Mouse (Mus musculus) MEL (cell line): ENCODE measurements at regions not wholly inside any gene's neighbourhood (a gene's known extent, or its start where the extent isn't known, plus 50 kb on each side); places are given as distances from the start of the nearest gene placed in this dataset.

ENCODE experiments used
- DNase-seq: peaks from one replicate; pipeline ENCODE4 v3.0.0; 2011; ENCODE audit warnings: low read depth, low spot score
- H3K27ac ChIP-seq: 2 replicates; pipeline ENCODE4 v1.5.1; 2012; ENCODE audit warnings: low read depth, mild to moderate bottlenecking, control low read depth, low read length, moderate library complexity; ENCODE audit not compliant: control insufficient read depth
- H3K27me3 ChIP-seq, 2 experiments: fragments of 150-350 bp in 1 of 2; sonication (generic) in 1 of 2; 2 replicates each; pipeline ENCODE4 v1.6.1; 2012; ENCODE audit warnings: low read length in 2 of 2, mild to moderate bottlenecking in 2 of 2, improper control_type of control experiment in 1 of 2, moderate library complexity in 1 of 2; ENCODE audit not compliant: insufficient read depth in 2 of 2, control insufficient read depth in 1 of 2
- H3K36me3 ChIP-seq, 2 experiments: 2 replicates each; pipeline ENCODE4 v1.6.1; 2012 to 2014; ENCODE audit warnings: low read length in 2 of 2, improper control_type of control experiment in 1 of 2, inconsistent platforms in 1 of 2, mild to moderate bottlenecking in 1 of 2; ENCODE audit not compliant: insufficient read depth in 2 of 2, control insufficient read depth in 1 of 2
- H3K4me1 ChIP-seq, 2 experiments: fragments of 150-350 bp in 1 of 2; sonication (generic) in 1 of 2; 2 replicates each; pipeline ENCODE4 v1.6.1; 2012; ENCODE audit warnings: low read length in 2 of 2, improper control_type of control experiment in 1 of 2, mild to moderate bottlenecking in 1 of 2; ENCODE audit not compliant: insufficient read depth in 2 of 2, control insufficient read depth in 1 of 2
- H3K4me3 ChIP-seq, 2 experiments: fragments of 150-350 bp in 1 of 2; sonication (generic) in 1 of 2; 2 replicates each; pipeline ENCODE4 v1.5.1; 2012; ENCODE audit warnings: low read depth in 2 of 2, low read length in 2 of 2, mild to moderate bottlenecking in 2 of 2, moderate library complexity in 2 of 2, control low read depth in 1 of 2, improper control_type of control experiment in 1 of 2; ENCODE audit not compliant: control insufficient read depth in 1 of 2, insufficient read depth in 1 of 2
- H3K79me2 ChIP-seq: 2 replicates; pipeline ENCODE4 v1.6.1; 2012; ENCODE audit warnings: mild to moderate bottlenecking, low read length, moderate library complexity; ENCODE audit not compliant: control insufficient read depth, poor library complexity, insufficient read depth
- H3K9ac ChIP-seq: 2 replicates; pipeline ENCODE4 v1.6.1; 2012; ENCODE audit warnings: low read depth, mild to moderate bottlenecking, control low read depth, low read length, moderate library complexity; ENCODE audit not compliant: control insufficient read depth, poor library complexity, severe bottlenecking
- H3K9me3 ChIP-seq: fragments of 150-350 bp; sonication (generic); replicated peaks from 2 replicates; pipeline ENCODE4 v1.6.1; 2012; ENCODE audit warnings: mild to moderate bottlenecking, low read length, improper control_type of control experiment, moderate library complexity; ENCODE audit not compliant: insufficient read depth
- BHLHE40 ChIP-seq: IDR thresholded peaks from 2 replicates; pipeline ENCODE4 v1.6.1; 2012; ENCODE audit warnings: low read depth, mild to moderate bottlenecking, inconsistent platforms, low read length, improper control_type of control experiment, borderline replicate concordance
- E2F4 ChIP-seq: IDR thresholded peaks from 2 replicates; pipeline ENCODE4 v1.6.1; 2011; ENCODE audit warnings: low read depth, low read length, improper control_type of control experiment, borderline replicate concordance
- ELF1 ChIP-seq: IDR thresholded peaks from 2 replicates; pipeline ENCODE4 v1.6.1; 2014; ENCODE audit warnings: low read depth, mild to moderate bottlenecking, inconsistent platforms, low read length, improper control_type of control experiment, moderate library complexity
- EP300 ChIP-seq, 2 experiments: IDR thresholded peaks; 2 replicates each; pipeline ENCODE4 v1.6.1; 2011; ENCODE audit warnings: improper control_type of control experiment in 2 of 2, low read length in 2 of 2, low read depth in 1 of 2, mild to moderate bottlenecking in 1 of 2
- ETS1 ChIP-seq: IDR thresholded peaks from 2 replicates; pipeline ENCODE4 v1.6.1; 2012; ENCODE audit warnings: low read depth, mild to moderate bottlenecking, inconsistent platforms, low read length, improper control_type of control experiment, moderate library complexity
- GABPA ChIP-seq: IDR thresholded peaks from 2 replicates; pipeline ENCODE4 v1.6.1; 2012; ENCODE audit warnings: low read depth, mild to moderate bottlenecking, inconsistent platforms, low read length, improper control_type of control experiment, moderate library complexity
- GATA1 ChIP-seq: IDR thresholded peaks from 2 replicates; pipeline ENCODE4 v1.6.1; 2011; ENCODE audit warnings: low read depth, low read length, improper control_type of control experiment
- HCFC1 ChIP-seq: IDR thresholded peaks from 2 replicates; pipeline ENCODE4 v1.6.1; 2012; ENCODE audit warnings: low read depth, mild to moderate bottlenecking, inconsistent platforms, low read length, improper control_type of control experiment, moderate library complexity
- JUND ChIP-seq: IDR thresholded peaks from 2 replicates; pipeline ENCODE4 v1.6.1; 2011; ENCODE audit warnings: low read depth, mild to moderate bottlenecking, improper control_type of control experiment, low read length
- KAT2A ChIP-seq: conservative IDR thresholded peaks from 2 replicates; pipeline ENCODE4 v1.6.1; 2012; ENCODE audit warnings: low read depth, low read length, improper control_type of control experiment, inconsistent platforms
- MAX ChIP-seq: IDR thresholded peaks from 2 replicates; pipeline ENCODE4 v1.6.1; 2011; ENCODE audit warnings: low read length, improper control_type of control experiment
- MAZ ChIP-seq: IDR thresholded peaks from 2 replicates; pipeline ENCODE4 v1.6.1; 2012; ENCODE audit warnings: low read depth, mild to moderate bottlenecking, inconsistent platforms, low read length, improper control_type of control experiment
- MEF2A ChIP-seq: IDR thresholded peaks from 2 replicates; pipeline ENCODE4 v1.6.1; 2014; ENCODE audit warnings: low read depth, mild to moderate bottlenecking, inconsistent platforms, low read length, improper control_type of control experiment; ENCODE audit not compliant: poor library complexity, insufficient replicate concordance, severe bottlenecking; ENCODE audit errors: extremely low read depth
- MXI1 ChIP-seq: IDR thresholded peaks from 2 replicates; pipeline ENCODE4 v1.6.1; 2011; ENCODE audit warnings: mild to moderate bottlenecking, low read depth, low read length, improper control_type of control experiment
- MYB ChIP-seq: IDR thresholded peaks from 2 replicates; pipeline ENCODE4 v1.6.1; 2011; ENCODE audit warnings: mild to moderate bottlenecking, low read depth, low read length, improper control_type of control experiment
- MYC ChIP-seq: IDR thresholded peaks from 2 replicates; pipeline ENCODE4 v1.6.1; 2011; ENCODE audit warnings: low read depth, mild to moderate bottlenecking, low read length, improper control_type of control experiment, moderate library complexity
- POLR2A ChIP-seq, 2 experiments: IDR thresholded peaks; 2 replicates each; pipeline ENCODE4 v1.6.1; 2011 to 2012; ENCODE audit warnings: low read length in 2 of 2, mild to moderate bottlenecking in 2 of 2, control low read depth in 1 of 2, improper control_type of control experiment in 1 of 2, low read depth in 1 of 2, moderate library complexity in 1 of 2; ENCODE audit not compliant: control insufficient read depth in 1 of 2, insufficient read depth in 1 of 2, poor library complexity in 1 of 2
- POLR2AphosphoS5 ChIP-seq: IDR thresholded peaks from 2 replicates; pipeline ENCODE4 v1.6.1; 2012; ENCODE audit warnings: low read depth, borderline replicate concordance, mild to moderate bottlenecking, inconsistent platforms, low read length, moderate library complexity, mixed read lengths
- RAD21 ChIP-seq: IDR thresholded peaks from 2 replicates; pipeline ENCODE4 v1.6.1; 2011; ENCODE audit warnings: mild to moderate bottlenecking, low read depth, low read length, improper control_type of control experiment
- RCOR1 ChIP-seq: IDR thresholded peaks from 2 replicates; pipeline ENCODE4 v1.6.1; 2012; ENCODE audit warnings: low read depth, mild to moderate bottlenecking, inconsistent platforms, low read length, improper control_type of control experiment
- SMC3 ChIP-seq: IDR thresholded peaks from 2 replicates; pipeline ENCODE4 v1.6.1; 2011; ENCODE audit warnings: low read depth, low read length, improper control_type of control experiment
- TCF12 ChIP-seq: IDR thresholded peaks from 2 replicates; pipeline ENCODE4 v1.6.1; 2014; ENCODE audit warnings: low read depth, mild to moderate bottlenecking, inconsistent platforms, low read length, improper control_type of control experiment, moderate library complexity
- USF1 ChIP-seq: IDR thresholded peaks from 2 replicates; pipeline ENCODE4 v1.6.1; 2014; ENCODE audit warnings: low read depth, mild to moderate bottlenecking, inconsistent platforms, low read length, improper control_type of control experiment, moderate library complexity
- ZC3H11A ChIP-seq: IDR thresholded peaks from 2 replicates; pipeline ENCODE4 v1.6.1; 2012; ENCODE audit warnings: low read depth, mild to moderate bottlenecking, inconsistent platforms, low read length, improper control_type of control experiment
- ZKSCAN1 ChIP-seq: IDR thresholded peaks from 2 replicates; pipeline ENCODE4 v1.6.1; 2012; ENCODE audit warnings: low read depth, mild to moderate bottlenecking, inconsistent platforms, low read length, improper control_type of control experiment, moderate library complexity
- ZMIZ1 ChIP-seq: IDR thresholded peaks from 2 replicates; pipeline ENCODE4 v1.6.1; 2012; ENCODE audit warnings: low read depth, mild to moderate bottlenecking, inconsistent platforms, low read length, improper control_type of control experiment, moderate library complexity
- ZNF384 ChIP-seq: IDR thresholded peaks from 2 replicates; pipeline ENCODE4 v1.6.1; 2012; ENCODE audit warnings: low read depth, mild to moderate bottlenecking, inconsistent platforms, low read length, improper control_type of control experiment

- H3K4me3 ChIP-seq, result no peak overlapping the region
- no peaks in the 10 kb centered on the region for H3K9me3 ChIP-seq
Measured at GRCm38 (mm10) chr6:59489001-59489575, 63.0 kb upstream of the Gprin3 start.

DNA sequence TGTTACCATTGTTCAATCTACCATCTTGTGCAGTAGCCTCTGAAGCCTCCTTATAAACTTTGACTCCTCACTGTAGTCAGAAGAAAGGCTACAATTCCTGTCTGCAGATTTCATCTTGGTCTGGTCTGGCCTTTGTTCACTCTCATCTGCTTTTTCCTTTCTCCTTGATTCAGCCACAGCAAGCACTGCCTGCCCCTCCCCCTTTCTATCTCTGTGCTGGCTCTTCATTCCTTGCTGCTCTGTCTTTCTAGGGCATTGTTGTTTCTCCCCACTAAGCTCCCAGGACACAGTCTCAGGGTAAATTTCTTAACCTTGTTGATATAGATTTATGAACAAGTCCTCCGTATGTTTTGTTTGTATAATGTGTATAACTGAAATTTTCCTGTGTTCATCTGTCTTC is 62.3 kb upstream of the Gprin3 start:
- H3K4me1 ChIP-seq, result no peaks in the 10 kb centered on the region
- no peak overlapping the region for H3K4me3 ChIP-seq
- TF ChIP-seq ETS1, result no peak
- no peak for TF ChIP-seq EP300 (IDR thresholded peaks at IDR 0.05; ENCODE audit: low read depth in 1 of 2, low read length in 2 of 2)
- TF ChIP-seq USF1, result no peak
- no peak for TF ChIP-seq POLR2A (IDR thresholded peaks at IDR 0.05; ENCODE audit: control insufficient read depth in 1 of 2, insufficient read depth in 1 of 2, low read depth in 1 of 2, low read length in 2 of 2, poor library complexity in 1 of 2)
- no peak for TF ChIP-seq E2F4
- no peak for TF ChIP-seq GABPA
- no peaks in the 10 kb centered on the region for H3K36me3 ChIP-seq
- H3K27me3 ChIP-seq, result no peaks in the 10 kb centered on the region
- H3K9me3 ChIP-seq, result no peaks in the 10 kb centered on the region
- H3K9ac ChIP-seq, result no peak overlapping the region
- no peak for DNase-seq
- no peaks in the 10 kb centered on the region for H3K79me2 ChIP-seq
- no peak overlapping the region for H3K27ac ChIP-seq

More at GRCm38 (mm10) chr6:59489001-59489575, 63.0 kb upstream of the Gprin3 start:
- Histone ChIP-seq H3K79me2 (no peaks in the 10 kb centered on the region), H3K36me3 (no peaks in the 10 kb centered on the region), H3K27ac (no peak overlapping the region), H3K27me3 (no peaks in the 10 kb centered on the region), H3K9ac (no peak overlapping the region), H3K4me1 (no peaks in the 10 kb centered on the region)
- TF ChIP-seq HCFC1 (no peak), POLR2AphosphoS5 (no peak), KAT2A (no peak), ELF1 (no peak), GABPA (no peak), MAX (no peak), E2F4 (no peak), MAZ (no peak), MXI1 (no peak), MYB (no peak)
- no peak for DNase-seq

GRCm38 (mm10) chr6:59484004-59484403 is 57.9 kb upstream of the Gprin3 start:
- Histone ChIP-seq H3K36me3 (no peaks in the 10 kb centered on the region), H3K9ac (no peak overlapping the region), H3K4me3 (no peak overlapping the region), H3K9me3 (no peaks in the 10 kb centered on the region), H3K4me1 (no peaks in the 10 kb centered on the region), H3K27me3 (no peaks in the 10 kb centered on the region), H3K79me2 (no peaks in the 10 kb centered on the region), H3K27ac (no peak overlapping the region)
- DNase-seq, result no peak
- TF ChIP-seq BHLHE40, result no peak
- TF ChIP-seq ZNF384, result no peak
- no peak for TF ChIP-seq SMC3
- TF ChIP-seq RAD21, result no peak
- TF ChIP-seq ZKSCAN1, result no peak
- TF ChIP-seq TCF12, result no peak
- no peak for TF ChIP-seq RCOR1
- TF ChIP-seq MYC, result no peak
- TF ChIP-seq ZMIZ1, result no peak
- no peak for TF ChIP-seq GABPA
- no peak for TF ChIP-seq E2F4
- no peak for TF ChIP-seq ZC3H11A
- no peak for TF ChIP-seq GATA1
- no peak for TF ChIP-seq ELF1
- TF ChIP-seq MXI1, result no peak
- TF ChIP-seq JUND, result no peak
- TF ChIP-seq MEF2A, result no peak
